In genomic region chr2:91667747-91668146, GRCm38 (mm10) we compare ENCODE assay signal across 32 mouse cellular contexts. TPM values are rescaled to one million over a fixed set of nuclear protein-coding genes. Genes with fewer than 3 reads are reported as not detected.
DNase-seq lines count a peak whose midpoint lies in the region; ATAC-seq and TF ChIP-seq lines count a peak whose summit lies in the region.
"Had no signal": no experiment of that assay in that cellular context is flagged by ENCODE, and none has a peak within 500 bp of the region (broad histone marks: within the 10 kb centered on the region; RNA-seq: fewer than 3 reads in every experiment).

No protein-coding gene starts in this region.

- no peak for DNase-seq in intestine, embryonic 14.5 days (ENCODE audit: low spot score)
- DNase-seq in ES-CJ7 (ENCODE audit: low read depth, low spot score) (peak; percentile 76), ZHBTc4 (ENCODE audit: low read depth, low spot score) (peak; percentile 77), adipocyte (ENCODE audit: low spot score) (no peak)
- DNase-seq in urinary bladder, postnatal 4 days (ENCODE audit: low spot score in 2 of 2), result no peak
- DNase-seq: adrenal gland, postnatal 25 days; cerebellum, adult 11-12 months; cerebellum, adult 9-11 months; embryo, embryonic 11 days; heart, postnatal 14 days; kidney, postnatal 25 days; lung, embryonic 14.5 days; lung, postnatal 36 days; right cerebral cortex, postnatal 4 days; thymus, postnatal 4 days had no signal

- H3K36me3 ChIP-seq in intestine, embryonic 14.5 days (ENCODE audit: control insufficient read depth, insufficient read depth, low read length), result peaks cover 85% of the 10 kb centered on the region
- H3K36me3 ChIP-seq in intestine, postnatal 0 days (ENCODE audit: control insufficient read depth, insufficient read depth), result peaks cover 87% of the 10 kb centered on the region
- peaks cover 27% of the 10 kb centered on the region for H3K36me3 ChIP-seq in stomach, embryonic 16.5 days (ENCODE audit: control insufficient read depth, insufficient read depth, low read length)

- no peaks in the 10 kb centered on the region for H3K9me3 ChIP-seq in intestine, embryonic 14.5 days (ENCODE audit: control insufficient read depth, low read length)
- no peaks in the 10 kb centered on the region for H3K9me3 ChIP-seq in intestine, postnatal 0 days (ENCODE audit: control insufficient read depth)
- H3K9me3 ChIP-seq in stomach, embryonic 16.5 days (replicated peaks; ENCODE audit: control insufficient read depth, low read length), result no peaks in the 10 kb centered on the region
- H3K9me3 ChIP-seq: embryonic facial prominence, embryonic 15.5 days; forebrain, embryonic 12.5 days; G1E; heart, embryonic 13.5 days; hindbrain, embryonic 10.5 days; hindbrain, embryonic 15.5 days; kidney, embryonic 15.5 days; limb, embryonic 12.5 days; liver, embryonic 15.5 days; midbrain, embryonic 12.5 days; neural tube, embryonic 12.5 days had no signal

- no peaks in the 10 kb centered on the region for H3K4me1 ChIP-seq in intestine, embryonic 14.5 days (replicated peaks; ENCODE audit: control insufficient read depth, insufficient read depth, low read length)
- H3K4me1 ChIP-seq in intestine, postnatal 0 days (replicated peaks; ENCODE audit: control insufficient read depth, insufficient read depth, low read length), result no peaks in the 10 kb centered on the region
- no peaks in the 10 kb centered on the region for H3K4me1 ChIP-seq in stomach, embryonic 16.5 days (ENCODE audit: control insufficient read depth, insufficient read depth, low read length)
- H3K4me1 ChIP-seq: embryonic facial prominence, embryonic 15.5 days; forebrain, embryonic 12.5 days; hindbrain, embryonic 10.5 days; hindbrain, embryonic 15.5 days; limb, embryonic 12.5 days; liver, embryonic 15.5 days; midbrain, embryonic 12.5 days; neural tube, embryonic 12.5 days had no signal

- H3K4me3 ChIP-seq in intestine, embryonic 14.5 days (ENCODE audit: low read depth, low read length), result no peak overlapping the region
- H3K4me3 ChIP-seq in intestine, postnatal 0 days (ENCODE audit: low read depth, low read length), result no peak overlapping the region
- H3K4me3 ChIP-seq in stomach, embryonic 16.5 days (replicated peaks; ENCODE audit: low read length), result no peak overlapping the region
- H3K4me3 ChIP-seq: embryonic facial prominence, embryonic 15.5 days; forebrain, embryonic 12.5 days; heart, embryonic 13.5 days; hindbrain, embryonic 10.5 days; hindbrain, embryonic 15.5 days; kidney, embryonic 15.5 days; left cerebral cortex, adult 2 months; limb, embryonic 12.5 days; liver, embryonic 15.5 days; midbrain, embryonic 12.5 days; myocyte; neural tube, embryonic 12.5 days had no signal

- no peak overlapping the region for H3K9ac ChIP-seq in intestine, embryonic 14.5 days (ENCODE audit: low read length)
- H3K9ac ChIP-seq in intestine, postnatal 0 days (ENCODE audit: low read depth, low read length), result no peak overlapping the region
- H3K9ac ChIP-seq in stomach, embryonic 16.5 days (ENCODE audit: low read length), result no peak overlapping the region
- H3K9ac ChIP-seq: embryonic facial prominence, embryonic 15.5 days; forebrain, embryonic 12.5 days; heart, embryonic 13.5 days; hindbrain, embryonic 15.5 days; kidney, embryonic 15.5 days; limb, embryonic 12.5 days; liver, embryonic 15.5 days; lung, embryonic 14.5 days; midbrain, embryonic 12.5 days; neural tube, embryonic 12.5 days had no signal

- 67% methylated on average over 2 of the region's 2 CpGs for WGBS in intestine, embryonic 14.5 days
- WGBS in intestine, postnatal 0 days, result 68% methylated on average over 2 of the region's 2 CpGs
- WGBS in stomach, embryonic 16.5 days, result 57% methylated on average over 2 of the region's 2 CpGs

- H3K27me3 ChIP-seq in intestine, embryonic 14.5 days (replicated peaks; ENCODE audit: control insufficient read depth, insufficient read depth, low read length), result no peaks in the 10 kb centered on the region
- H3K27me3 ChIP-seq in intestine, postnatal 0 days (replicated peaks; ENCODE audit: control insufficient read depth, insufficient read depth, low read length), result no peaks in the 10 kb centered on the region
- H3K27me3 ChIP-seq in stomach, embryonic 16.5 days (ENCODE audit: control insufficient read depth, insufficient read depth, low read length), result no peaks in the 10 kb centered on the region
- H3K27me3 ChIP-seq: embryonic facial prominence, embryonic 15.5 days; forebrain, embryonic 12.5 days; heart, embryonic 13.5 days; hindbrain, embryonic 15.5 days; kidney, embryonic 15.5 days; limb, embryonic 12.5 days; liver, embryonic 15.5 days; midbrain, embryonic 12.5 days; neural tube, embryonic 12.5 days had no signal

- TF ChIP-seq CTCF in intestine, postnatal 0 days (IDR thresholded peaks at IDR 0.05; ENCODE audit: low read depth), result no peak

- no peak overlapping the region for H3K27ac ChIP-seq in intestine, embryonic 14.5 days (ENCODE audit: low read depth)
- no peak overlapping the region for H3K27ac ChIP-seq in intestine, postnatal 0 days (ENCODE audit: low read depth, low read length)
- no peak overlapping the region for H3K27ac ChIP-seq in stomach, embryonic 16.5 days (ENCODE audit: low read length)
- H3K27ac ChIP-seq: embryonic facial prominence, embryonic 15.5 days; forebrain, embryonic 12.5 days; heart, embryonic 13.5 days; hindbrain, embryonic 10.5 days; hindbrain, embryonic 15.5 days; kidney, embryonic 15.5 days; left cerebral cortex, adult 2 months; limb, embryonic 12.5 days; liver, embryonic 15.5 days; midbrain, embryonic 12.5 days; neural tube, embryonic 12.5 days had no signal

- peak; percentile 31; the same call in 1 of the 2 replicates for ATAC-seq in intestine, embryonic 14.5 days (replicated peaks; ENCODE audit: low FRiP score, low TSS enrichment, low read depth)
- ATAC-seq in intestine, postnatal 0 days, result no peak
- ATAC-seq in stomach, embryonic 16.5 days (ENCODE audit: insufficient read depth, low FRiP score), result peak; percentile 75; the same call in 1 of the 2 replicates
- ATAC-seq: CD4-positive, CD25-positive, alpha-beta regulatory T cell, adult 4 months; inflammation-experienced regulatory T-cells, adult 6 months had no signal

- H3K4me2 ChIP-seq in intestine, embryonic 14.5 days (ENCODE audit: low read length), result no peak overlapping the region
- H3K4me2 ChIP-seq in intestine, postnatal 0 days (replicated peaks; ENCODE audit: low read depth), result no peak overlapping the region
- no peak overlapping the region for H3K4me2 ChIP-seq in stomach, embryonic 16.5 days (ENCODE audit: low read depth, low read length)
- H3K4me2 ChIP-seq: embryonic facial prominence, embryonic 15.5 days; forebrain, embryonic 12.5 days; heart, embryonic 13.5 days; hindbrain, embryonic 15.5 days; kidney, embryonic 15.5 days; limb, embryonic 12.5 days; liver, embryonic 15.5 days; lung, embryonic 14.5 days; midbrain, embryonic 12.5 days; neural tube, embryonic 12.5 days had no signal

RNA-seq across cellular contexts. Expression of gene Arhgap1, which starts 18.1 kb away (rescaled TPM):
- 149 and 150 TPM in 2 replicates for polyA plus RNA-seq in intestine, embryonic 14.5 days (2014; fragmentation: Nextera tagmentation; extraction: Ambion mirVana)
- polyA plus RNA-seq in intestine, postnatal 0 days (2015; fragmentation: Nextera tagmentation; extraction: Ambion mirVana), result 92.3 and 94.0 TPM in 2 replicates
- 144 and 157 TPM in 2 replicates for polyA plus RNA-seq in stomach, embryonic 16.5 days (2015; fragmentation: Nextera tagmentation; extraction: Ambion mirVana)

RNA-seq across cellular contexts. Expression of gene Zfp408, which starts 18.2 kb away (rescaled TPM):
- polyA plus RNA-seq in intestine, embryonic 14.5 days (2014; fragmentation: Nextera tagmentation; extraction: Ambion mirVana), result 5.5 and 6.6 TPM in 2 replicates
- 2.6 and 3.3 TPM in 2 replicates for polyA plus RNA-seq in intestine, postnatal 0 days (2015; fragmentation: Nextera tagmentation; extraction: Ambion mirVana)
- 10.3 and 11.3 TPM in 2 replicates for polyA plus RNA-seq in stomach, embryonic 16.5 days (2015; fragmentation: Nextera tagmentation; extraction: Ambion mirVana)

RNA-seq across cellular contexts. Expression of gene F2, which starts 31.5 kb away (rescaled TPM):
- polyA plus RNA-seq in intestine, embryonic 14.5 days (2014; fragmentation: Nextera tagmentation; extraction: Ambion mirVana), result 0.18 TPM in 1 of 2 replicates, not detected in the other
- polyA plus RNA-seq in intestine, postnatal 0 days (2015; fragmentation: Nextera tagmentation; extraction: Ambion mirVana), result 3.0 and 3.7 TPM in 2 replicates
- 14.2 and 17.4 TPM in 2 replicates for polyA plus RNA-seq in stomach, embryonic 16.5 days (2015; fragmentation: Nextera tagmentation; extraction: Ambion mirVana)
- polyA plus RNA-seq: midbrain, embryonic 12.5 days had no signal

RNA-seq across cellular contexts. Expression of gene Atg13, which starts 42.6 kb away (rescaled TPM):
- polyA plus RNA-seq in intestine, embryonic 14.5 days (2014; fragmentation: Nextera tagmentation; extraction: Ambion mirVana), result 24.9 and 29.7 TPM in 2 replicates
- 15.8 and 19.4 TPM in 2 replicates for polyA plus RNA-seq in intestine, postnatal 0 days (2015; fragmentation: Nextera tagmentation; extraction: Ambion mirVana)
- polyA plus RNA-seq in stomach, embryonic 16.5 days (2015; fragmentation: Nextera tagmentation; extraction: Ambion mirVana), result 27.6 and 29.6 TPM in 2 replicates

RNA-seq across cellular contexts. Expression of gene Harbi1, which starts 42.9 kb away (rescaled TPM):
- 15.0 and 17.9 TPM in 2 replicates for polyA plus RNA-seq in intestine, embryonic 14.5 days (2014; fragmentation: Nextera tagmentation; extraction: Ambion mirVana)
- 7.3 and 7.7 TPM in 2 replicates for polyA plus RNA-seq in intestine, postnatal 0 days (2015; fragmentation: Nextera tagmentation; extraction: Ambion mirVana)
- 20.6 and 21.2 TPM in 2 replicates for polyA plus RNA-seq in stomach, embryonic 16.5 days (2015; fragmentation: Nextera tagmentation; extraction: Ambion mirVana)

Comparison
In these comparisons a context has a peak if more than half of its experiments do, and no peak if none do; other contexts are left out.
1. DNase-seq: peak in ES-CJ7 (single experiment) and ZHBTc4 (single experiment); none in intestine, embryonic 14.5 days (single experiment), adipocyte (single experiment) and urinary bladder, postnatal 4 days (0 of 2).